Mouse (Mus musculus): Measurements from ENCODE around the gene Mapk1ip1. TPM values are rescaled to one million over a fixed set of nuclear protein-coding genes. Genes with fewer than 3 reads are reported as not detected.

Gene Mapk1ip1
- polyA plus RNA-seq, 1 experiment from 2014 or later: 10.4 TPM

DNA sequence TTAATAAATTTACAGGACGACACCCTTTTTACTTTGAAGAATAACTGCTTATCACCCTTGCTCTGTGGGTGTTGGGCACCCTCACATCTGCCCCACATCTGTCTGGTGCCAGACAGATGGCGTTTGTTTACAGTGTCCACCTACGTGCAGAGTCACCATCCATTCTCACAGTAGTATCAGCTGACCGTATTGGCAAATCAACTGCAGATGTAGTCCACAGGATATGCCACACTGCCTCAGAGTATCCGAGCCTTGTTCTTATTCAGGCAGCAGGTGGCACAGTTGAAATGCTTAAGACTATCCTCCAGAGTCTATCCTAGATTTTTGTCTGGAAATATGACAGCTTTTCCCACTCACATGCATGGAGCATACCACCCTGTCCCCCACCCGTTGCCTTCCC is 21.2 kb upstream of the Mapk1ip1 start:
- H3K27me3 ChIP-seq (ENCODE audit: insufficient read depth, low read length): no peaks in the 10 kb centered on the region
- no peak for DNase-seq
- ATAC-seq (ENCODE audit: insufficient read depth): 0 out of 2 replicates have a peak, but pooled peaks have one; percentile 21
- H3K9me3 ChIP-seq (ENCODE audit: low read depth, low read length): no peaks in the 10 kb centered on the region
- no peak for TF ChIP-seq CTCF (IDR thresholded peaks at IDR 0.05; ENCODE audit: low read depth)
- H3K27ac ChIP-seq (ENCODE audit: low read depth): no peak overlapping the region
- H3K4me1 ChIP-seq (ENCODE audit: insufficient read depth): no peaks in the 10 kb centered on the region
- H3K4me3 ChIP-seq (ENCODE audit: low read depth, low read length): no peak overlapping the region
- H3K4me2 ChIP-seq: no peak overlapping the region
- peaks cover 50% of the 10 kb centered on the region for H3K36me3 ChIP-seq (ENCODE audit: insufficient read depth)
- H3K9ac ChIP-seq: no peak overlapping the region
- WGBS: 66% methylated on average over 6 of the region's 6 CpGs

DNA sequence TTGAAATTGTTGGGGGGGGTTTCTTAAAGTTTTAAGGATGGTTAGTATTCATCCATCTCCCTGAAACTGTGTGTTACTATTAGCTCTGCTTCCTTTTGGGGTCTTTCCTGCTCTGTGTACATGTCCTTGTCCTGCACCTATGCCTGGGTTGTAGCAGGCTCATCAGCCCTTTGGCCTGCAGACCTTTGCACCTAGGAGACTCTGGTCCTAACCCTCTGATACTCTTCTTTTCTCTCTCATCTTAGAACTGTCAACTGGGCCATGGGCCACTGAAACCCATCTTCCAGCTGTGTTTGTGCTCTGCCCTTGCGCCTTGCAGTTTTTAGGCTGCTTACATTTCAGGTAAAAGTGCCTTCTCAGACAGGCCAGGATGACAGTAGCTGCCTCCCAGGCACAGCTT is 18.7 kb upstream of the Mapk1ip1 start:
- Histone ChIP-seq H3K27me3 (ENCODE audit: insufficient read depth, low read length) (no peaks in the 10 kb centered on the region), H3K4me1 (ENCODE audit: insufficient read depth) (no peaks in the 10 kb centered on the region), H3K36me3 (ENCODE audit: insufficient read depth) (peaks cover 32% of the 10 kb centered on the region), H3K9ac (no peak overlapping the region), H3K27ac (ENCODE audit: low read depth) (no peak overlapping the region), H3K4me2 (no peak overlapping the region), H3K4me3 (ENCODE audit: low read depth, low read length) (no peak overlapping the region), H3K9me3 (ENCODE audit: low read depth, low read length) (no peaks in the 10 kb centered on the region)
- ATAC-seq (ENCODE audit: insufficient read depth) (no peak), DNase-seq (no peak)
- no peak for TF ChIP-seq CTCF (IDR thresholded peaks at IDR 0.05; ENCODE audit: low read depth)
- 93% methylated on average over 1 of the region's 1 CpGs for WGBS

GRCm38 (mm10) chr7:138863950-138864572 is 18.0 kb upstream of the Mapk1ip1 start:
- no peak for TF ChIP-seq CTCF (IDR thresholded peaks at IDR 0.05; ENCODE audit: low read depth)
- Histone ChIP-seq H3K4me3 (ENCODE audit: low read depth, low read length) (no peak overlapping the region), H3K36me3 (ENCODE audit: insufficient read depth) (peaks cover 28% of the 10 kb centered on the region), H3K9me3 (ENCODE audit: low read depth, low read length) (no peaks in the 10 kb centered on the region), H3K4me2 (no peak overlapping the region), H3K27ac (ENCODE audit: low read depth) (no peak overlapping the region), H3K4me1 (ENCODE audit: insufficient read depth) (no peaks in the 10 kb centered on the region), H3K9ac (no peak overlapping the region), H3K27me3 (ENCODE audit: insufficient read depth, low read length) (no peaks in the 10 kb centered on the region)
- no peak for DNase-seq
- WGBS: 90% methylated on average over 3 of the region's 3 CpGs
- ATAC-seq (ENCODE audit: insufficient read depth): no peak

DNA sequence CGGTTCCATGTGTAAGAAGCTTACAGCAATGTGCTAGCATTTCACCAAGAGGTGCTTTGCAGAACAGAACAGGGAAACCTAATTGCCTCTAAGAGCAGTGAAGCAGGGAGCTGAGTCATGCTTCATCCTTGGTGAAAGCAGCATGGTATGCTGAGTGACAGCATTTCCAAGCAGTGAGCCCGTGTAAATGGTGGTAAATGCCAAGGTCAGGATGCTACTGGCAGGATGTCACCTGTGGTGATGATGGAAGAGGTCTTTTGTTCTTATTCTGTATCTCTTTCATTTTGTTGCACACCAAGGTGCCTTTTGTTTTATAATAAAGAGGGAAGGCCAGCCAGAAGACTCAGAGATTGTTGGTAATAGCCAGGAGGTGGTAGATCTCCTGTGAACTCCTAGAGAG is 10.6 kb upstream of the Mapk1ip1 start:
- TF ChIP-seq CTCF (IDR thresholded peaks at IDR 0.05; ENCODE audit: low read depth): no peak
- WGBS: 55% methylated on average over 2 of the region's 2 CpGs
- peaks cover 52% of the 10 kb centered on the region for H3K36me3 ChIP-seq (ENCODE audit: insufficient read depth)
- H3K27me3 ChIP-seq (ENCODE audit: insufficient read depth, low read length): no peaks in the 10 kb centered on the region
- H3K4me3 ChIP-seq (ENCODE audit: low read depth, low read length): no peak overlapping the region
- no peak for ATAC-seq (ENCODE audit: insufficient read depth)
- no peak overlapping the region for H3K27ac ChIP-seq (ENCODE audit: low read depth)
- DNase-seq: no peak
- H3K9ac ChIP-seq: no peak overlapping the region
- no peaks in the 10 kb centered on the region for H3K9me3 ChIP-seq (ENCODE audit: low read depth, low read length)
- no peak overlapping the region for H3K4me2 ChIP-seq
- H3K4me1 ChIP-seq (ENCODE audit: insufficient read depth): no peaks in the 10 kb centered on the region

DNA sequence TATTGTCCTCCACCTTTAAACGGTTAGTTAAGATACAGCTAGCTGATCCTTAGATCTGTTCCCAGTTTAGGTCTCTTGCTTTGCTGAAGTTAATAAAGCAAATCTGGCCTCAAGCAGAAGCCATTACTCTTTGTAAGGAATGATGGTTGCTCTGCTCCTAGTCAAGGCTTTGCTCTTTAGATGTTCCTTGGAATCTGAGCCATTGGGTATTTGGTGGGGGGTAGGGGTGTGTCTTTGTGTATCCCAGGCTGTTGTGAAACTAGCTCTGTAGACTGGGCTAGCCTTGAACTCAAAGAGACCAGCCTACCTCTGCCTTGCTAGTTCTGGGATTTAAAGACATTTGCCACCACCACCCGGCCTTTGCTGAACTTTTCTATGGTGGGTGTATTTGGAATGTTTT is 8.1 kb upstream of the Mapk1ip1 start:
- no peak for TF ChIP-seq CTCF (IDR thresholded peaks at IDR 0.05; ENCODE audit: low read depth)
- Histone ChIP-seq H3K9ac (no peak overlapping the region), H3K9me3 (ENCODE audit: low read depth, low read length) (no peaks in the 10 kb centered on the region), H3K36me3 (ENCODE audit: insufficient read depth) (peaks cover 66% of the 10 kb centered on the region), H3K4me2 (no peak overlapping the region), H3K27ac (ENCODE audit: low read depth) (no peak overlapping the region), H3K4me3 (ENCODE audit: low read depth, low read length) (no peak overlapping the region), H3K4me1 (ENCODE audit: insufficient read depth) (no peaks in the 10 kb centered on the region), H3K27me3 (ENCODE audit: insufficient read depth, low read length) (no peaks in the 10 kb centered on the region)
- DNase-seq (no peak), ATAC-seq (ENCODE audit: insufficient read depth) (no peak)
- 86% methylated on average over 2 of the region's 2 CpGs for WGBS

- no peak for TF ChIP-seq CTCF (IDR thresholded peaks at IDR 0.05; ENCODE audit: low read depth)
- WGBS: 88% methylated on average over 4 of the region's 4 CpGs
- no peak overlapping the region for H3K9ac ChIP-seq
- no peaks in the 10 kb centered on the region for H3K9me3 ChIP-seq (ENCODE audit: low read depth, low read length)
- no peak for ATAC-seq (ENCODE audit: insufficient read depth)
- no peaks in the 10 kb centered on the region for H3K27me3 ChIP-seq (ENCODE audit: insufficient read depth, low read length)
- no peak for DNase-seq
- peaks cover 62% of the 10 kb centered on the region for H3K36me3 ChIP-seq (ENCODE audit: insufficient read depth)
- no peak overlapping the region for H3K4me2 ChIP-seq
- H3K4me1 ChIP-seq (ENCODE audit: insufficient read depth): no peaks in the 10 kb centered on the region
- no peak overlapping the region for H3K27ac ChIP-seq (ENCODE audit: low read depth)
- H3K4me3 ChIP-seq (ENCODE audit: low read depth, low read length): no peak overlapping the region
Measured at GRCm38 (mm10) chr7:138853417-138854031, 7.5 kb upstream of the Mapk1ip1 start.

GRCm38 (mm10) chr7:138850083-138850482 is 4.0 kb upstream of the Mapk1ip1 start:
- Histone ChIP-seq H3K4me2 (no peak overlapping the region), H3K36me3 (ENCODE audit: insufficient read depth) (peaks cover 53% of the 10 kb centered on the region), H3K4me1 (ENCODE audit: insufficient read depth) (0 out of 2 replicates have a peak, but pooled peaks cover 4% of the 10 kb centered on the region), H3K27me3 (ENCODE audit: insufficient read depth, low read length) (no peaks in the 10 kb centered on the region), H3K9ac (0 out of 2 replicates have a peak overlapping the region, but pooled peaks have one; percentile 9), H3K27ac (ENCODE audit: low read depth) (no peak overlapping the region), H3K9me3 (ENCODE audit: low read depth, low read length) (no peaks in the 10 kb centered on the region), H3K4me3 (ENCODE audit: low read depth, low read length) (no peak overlapping the region)
- DNase-seq (no peak), ATAC-seq (ENCODE audit: insufficient read depth) (no peak)
- TF ChIP-seq CTCF (IDR thresholded peaks at IDR 0.05; ENCODE audit: low read depth): no peak

Data from lung, embryonic 14.5 days (tissue).